Mouse (Mus musculus) natural killer cell, adult 2 months (primary cell): ENCODE results near the gene Tle4.
A peak's percentile ranks its signal among the peaks of the same experiment; 100 is the strongest.

ENCODE experiments used
- DNase-seq, 2 experiments: peaks; one replicate each; pipeline ENCODE4 v3.0.0; 2022; ENCODE audit warnings: low spot score in 2 of 2

Tle4 gene

DNA sequence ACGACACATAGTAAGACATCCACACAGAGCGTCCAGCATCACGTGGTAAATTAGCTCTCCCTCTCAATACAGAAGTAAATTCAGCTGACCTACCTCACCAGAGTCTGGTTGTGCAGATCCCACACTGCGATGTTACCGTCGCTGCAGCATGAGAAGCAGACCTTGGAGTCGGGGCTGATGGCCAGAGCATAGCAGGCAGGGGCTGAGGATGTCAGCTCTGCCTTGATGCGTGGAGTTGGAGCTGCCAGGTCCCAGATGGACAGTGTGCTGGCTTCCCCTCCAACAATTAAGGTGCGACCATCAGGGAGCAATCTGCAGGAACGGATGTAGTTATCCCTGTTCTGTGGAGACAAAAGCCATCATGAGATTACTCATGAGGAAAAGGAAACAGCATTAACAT is 144.4 kb downstream of the Tle4 start:
- DNase-seq: no peak

DNA sequence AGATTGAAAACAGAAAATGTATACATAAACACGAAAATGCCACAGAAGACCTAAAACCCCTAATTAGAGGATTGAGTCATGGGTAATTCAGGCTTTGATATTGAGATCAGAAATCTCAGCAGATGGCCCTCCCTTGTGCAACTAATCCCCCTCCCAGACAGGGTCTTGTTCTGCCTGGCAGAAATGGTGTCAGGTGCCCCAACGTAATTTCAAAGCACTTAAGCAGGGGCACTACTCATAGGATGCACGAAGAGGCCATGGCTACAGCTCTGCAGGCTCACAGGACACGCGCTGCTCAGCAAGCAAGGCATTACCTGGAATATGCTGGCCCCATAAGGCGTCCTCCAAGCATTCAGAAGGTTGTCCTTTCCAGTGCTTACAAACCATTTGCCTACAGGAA is 146.5 kb downstream of the Tle4 start:
- no peak for DNase-seq

DNA sequence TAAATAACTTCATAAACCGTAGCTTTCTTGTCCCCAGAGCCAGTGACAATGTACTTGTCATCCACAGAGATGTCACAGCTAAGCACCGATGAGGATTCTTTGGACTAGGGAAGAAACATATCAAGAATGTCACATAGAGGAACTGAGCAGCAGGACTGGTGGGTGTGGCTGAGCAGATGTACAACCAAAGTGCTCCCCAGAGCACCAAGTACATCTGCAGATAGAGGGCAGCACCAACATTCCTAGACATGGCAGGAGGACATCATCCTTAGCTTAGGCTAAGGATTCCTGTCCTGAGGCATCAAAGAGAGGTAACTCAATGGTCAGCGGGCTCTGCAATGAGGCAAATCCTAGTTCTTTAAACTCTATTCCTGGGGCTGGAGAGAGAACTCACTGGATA is 148.1 kb downstream of the Tle4 start:
- DNase-seq: no peak

DNA sequence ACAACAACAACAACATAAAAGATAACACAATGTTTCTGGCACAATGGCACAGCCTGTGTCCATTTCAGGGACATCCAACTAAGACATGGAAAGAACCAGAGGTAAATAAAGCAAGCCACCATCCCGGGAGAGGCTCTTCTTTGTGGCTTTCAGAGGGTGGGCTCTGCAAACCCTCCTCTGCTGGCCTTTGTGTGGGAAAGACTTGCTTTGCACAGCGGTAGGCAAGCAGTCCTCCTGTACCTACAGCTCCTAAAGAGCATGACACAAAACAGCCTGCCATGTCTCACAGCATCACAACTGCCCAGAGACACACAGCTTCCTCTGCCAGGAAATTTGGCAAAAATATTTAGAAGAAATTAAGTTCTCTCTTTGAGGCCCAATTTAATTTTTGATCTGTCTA is 149.3 kb downstream of the Tle4 start:
- no peak for DNase-seq

DNA sequence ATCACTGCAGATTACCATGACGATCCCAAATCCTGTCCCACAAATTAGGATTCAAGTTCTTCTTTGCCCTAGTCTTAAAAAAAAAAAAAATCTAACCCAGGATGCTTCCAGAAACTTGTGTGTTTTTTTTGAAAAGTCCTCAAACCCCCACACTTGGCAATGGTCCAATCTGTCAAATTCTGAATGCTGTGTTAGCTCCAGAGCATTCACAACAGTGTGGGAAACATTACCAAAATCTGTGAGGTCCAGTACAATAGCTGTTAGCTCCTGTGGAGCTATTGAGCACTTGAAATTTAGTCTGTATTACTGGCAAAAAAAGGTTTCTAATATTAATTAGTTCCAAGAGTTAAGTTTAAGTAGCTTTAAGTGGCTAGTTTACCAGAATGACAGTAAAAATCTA is 150.4 kb downstream of the Tle4 start:
- DNase-seq: no peak

DNA sequence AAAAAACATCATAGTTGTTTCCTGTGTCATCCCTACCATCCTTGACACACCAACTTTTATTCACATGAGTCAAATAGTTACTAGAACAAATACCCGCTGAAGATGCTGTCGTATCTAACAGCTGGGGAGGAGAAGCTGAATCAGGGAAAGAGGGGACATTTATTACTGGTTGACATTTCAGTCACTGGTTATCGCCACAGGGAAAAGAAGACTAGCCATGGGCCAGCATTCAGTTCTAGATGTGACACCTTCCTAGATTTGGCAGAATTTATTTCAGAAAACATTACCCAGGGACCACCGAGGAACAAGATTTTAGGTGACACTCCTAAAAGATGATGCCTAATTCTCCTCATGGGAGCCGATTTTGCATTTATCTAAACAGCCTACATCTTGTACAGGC is 156.0 kb downstream of the Tle4 start:
- DNase-seq: no peak

DNA sequence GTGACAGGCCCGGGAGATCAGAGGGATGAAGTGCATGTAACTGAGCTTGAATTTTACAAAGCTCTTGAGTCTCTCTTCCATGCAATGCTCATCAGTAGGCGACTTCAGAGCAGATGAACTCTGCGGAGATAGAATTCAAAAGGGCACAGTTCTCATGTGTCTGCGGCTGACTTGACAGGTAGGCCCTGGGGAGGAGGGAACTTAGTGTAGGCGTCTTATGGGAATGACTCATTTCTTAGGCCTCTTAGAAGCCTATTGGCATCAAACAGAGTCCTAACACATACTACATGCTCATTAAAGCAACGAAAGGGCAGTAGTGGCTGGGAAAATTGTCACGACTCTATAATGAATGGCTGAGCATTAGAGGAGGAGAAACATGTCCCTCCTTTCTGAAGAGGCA is 160.6 kb downstream of the Tle4 start:
- no peak for DNase-seq

DNA sequence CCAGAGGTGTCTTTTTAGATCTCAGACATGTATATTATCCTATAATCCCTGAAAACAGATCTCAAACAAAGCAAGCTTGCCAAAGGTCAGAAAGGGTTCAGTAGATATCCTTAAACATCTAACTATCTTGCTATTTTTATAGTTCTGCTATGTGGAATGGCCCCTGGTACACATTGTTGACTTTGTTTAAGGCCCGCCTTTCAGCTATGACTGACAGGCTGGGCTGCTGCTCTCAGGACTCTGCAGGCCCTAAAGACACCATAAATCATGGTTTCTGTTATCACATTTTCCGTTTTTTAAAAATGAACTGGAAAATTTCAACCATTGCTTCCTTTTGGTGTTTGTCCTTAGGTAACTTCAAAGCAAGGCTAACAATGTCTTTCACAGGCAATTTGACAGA is 161.3 kb downstream of the Tle4 start:
- no peak for DNase-seq

DNA sequence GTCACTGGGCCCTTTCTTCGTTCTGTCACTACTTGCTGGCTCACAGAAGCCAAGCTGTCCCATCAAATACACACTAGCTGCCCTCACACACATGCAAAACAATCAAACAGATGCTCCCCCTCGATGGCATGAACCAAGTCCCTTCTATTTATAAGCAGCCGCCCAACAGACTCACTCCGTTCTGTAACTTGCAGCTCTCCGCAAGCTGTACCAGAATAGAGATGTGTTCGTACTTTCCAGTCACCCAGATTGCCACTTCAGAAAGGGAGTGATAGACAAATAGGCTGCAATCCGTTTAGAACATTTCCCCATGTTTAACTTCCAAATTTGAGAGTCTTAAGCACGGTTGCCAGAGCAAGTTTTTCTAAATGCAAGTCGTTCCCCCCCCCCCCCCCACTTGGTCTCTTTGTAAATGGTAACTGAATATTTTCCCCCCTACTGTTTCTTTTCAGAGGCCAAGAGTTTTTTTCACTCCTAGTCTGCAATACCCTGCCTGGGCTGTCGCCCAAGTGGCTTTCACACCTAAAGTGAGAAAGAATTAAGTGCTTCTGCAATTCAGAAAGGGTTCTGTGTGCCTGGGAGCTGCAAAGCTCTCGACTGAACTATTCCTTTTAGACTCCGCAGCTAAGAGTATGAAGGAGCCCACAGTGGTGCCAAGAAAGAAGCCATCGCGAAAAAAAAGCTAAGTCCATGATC is 162.0 kb downstream of the Tle4 start:
- peak in 1 of 2 experiments; percentile 13 for DNase-seq

DNA sequence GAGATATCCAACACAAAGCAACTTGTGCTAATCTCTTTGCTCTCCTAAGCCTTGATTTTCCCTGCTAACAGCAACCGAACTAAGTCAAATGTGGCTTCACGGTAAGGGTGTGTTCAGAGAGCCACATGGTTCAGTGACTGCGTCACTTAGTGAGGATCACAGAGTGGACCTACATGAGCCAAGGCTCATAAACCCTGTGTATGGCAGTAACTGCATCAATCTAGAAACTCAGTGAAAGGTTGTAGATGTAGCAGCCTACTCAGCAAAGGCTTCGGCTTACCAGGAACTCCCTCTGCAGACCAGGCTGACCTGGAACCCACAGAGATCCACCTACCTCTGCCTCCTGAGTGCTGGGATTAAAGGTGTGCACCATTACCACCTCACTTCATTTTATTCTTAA is 164.0 kb downstream of the Tle4 start:
- no peak for DNase-seq

DNA sequence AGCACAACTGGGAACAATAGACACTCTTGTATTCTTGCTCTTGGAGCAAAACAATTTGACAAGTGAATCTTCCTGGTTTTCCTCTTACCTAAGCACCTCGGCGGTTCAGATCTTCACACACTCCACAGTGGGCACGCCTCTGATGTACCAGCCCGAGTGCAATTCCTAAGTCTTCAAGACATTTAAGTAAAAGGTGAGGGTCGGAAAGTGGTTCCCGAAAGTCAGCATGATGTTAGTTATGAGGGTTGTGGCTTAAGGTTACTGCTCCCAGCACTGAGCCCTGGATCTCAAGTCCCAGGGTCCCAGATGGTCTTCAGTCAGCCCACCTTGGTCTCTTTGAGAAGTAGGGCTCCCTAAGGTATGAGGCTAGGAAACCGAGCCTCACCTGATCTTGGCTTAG is 165.4 kb downstream of the Tle4 start:
- DNase-seq: no peak

DNA sequence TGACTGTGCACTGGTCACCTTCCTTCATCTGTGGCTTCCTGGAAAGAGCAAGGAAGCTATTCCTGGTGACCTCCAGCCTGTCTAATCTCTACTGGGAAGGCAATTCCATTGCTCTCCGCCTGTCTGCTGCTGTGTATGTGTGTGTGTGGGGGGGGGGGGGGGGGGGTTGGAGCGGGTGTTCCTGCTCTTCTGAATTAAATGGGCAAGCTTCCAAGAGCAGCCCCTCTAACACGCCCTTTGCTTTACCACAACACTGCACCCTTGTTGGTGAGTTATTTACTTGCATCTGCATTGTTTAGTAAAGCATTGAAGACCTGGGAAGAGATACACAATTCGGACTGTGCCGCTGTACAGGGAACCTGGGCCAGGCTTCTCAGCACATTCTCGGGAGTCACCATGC is 170.9 kb downstream of the Tle4 start:
- DNase-seq: no peak

DNA sequence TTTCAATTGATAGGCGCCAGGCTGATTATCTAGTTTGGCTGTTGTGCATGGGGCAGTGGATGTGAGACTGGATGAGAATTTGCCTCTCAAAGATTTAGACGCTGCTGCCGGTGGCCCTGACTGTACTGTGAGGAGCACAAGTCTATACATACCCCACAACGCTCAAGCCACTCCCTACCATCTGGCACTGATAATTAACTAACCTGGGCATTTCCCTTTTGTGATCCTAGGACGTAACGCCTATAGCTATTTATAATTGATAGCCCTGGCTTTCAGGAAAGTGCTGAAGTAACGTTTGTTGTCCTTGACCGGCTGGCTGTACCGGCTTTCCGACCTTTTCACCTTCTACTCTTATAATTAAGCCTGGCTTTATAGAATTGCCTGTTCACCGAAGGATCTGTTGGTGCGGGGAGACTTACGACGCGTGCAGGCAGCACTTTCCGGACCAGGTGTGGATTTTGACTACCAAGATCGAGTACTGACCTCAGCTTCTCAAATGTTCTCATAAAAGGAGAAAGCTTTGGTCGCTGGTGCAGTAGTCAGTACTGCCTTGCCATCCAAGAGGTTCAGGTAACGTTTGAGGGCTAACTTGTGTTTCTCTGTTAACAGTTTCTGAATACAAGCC is 171.5 kb downstream of the Tle4 start:
- DNase-seq: no peak

DNA sequence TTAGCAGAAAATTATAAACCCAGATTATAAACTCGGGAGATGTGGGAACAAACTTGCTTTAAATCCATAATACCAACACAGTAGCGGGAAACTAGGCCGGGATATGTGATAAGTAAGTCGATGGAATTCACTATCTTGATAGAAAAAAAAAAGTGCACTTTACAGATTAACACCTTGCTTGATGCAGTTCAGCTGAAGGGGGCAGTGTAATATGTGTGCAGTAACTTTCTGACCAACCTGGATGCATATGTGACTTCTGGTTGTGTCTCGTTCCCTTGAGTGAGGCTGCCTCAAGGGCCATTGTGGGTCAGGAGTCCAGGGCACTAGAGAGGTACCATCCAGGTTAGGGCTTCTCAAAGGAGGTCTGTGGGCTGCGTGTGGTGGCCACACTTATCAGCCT is 172.7 kb downstream of the Tle4 start:
- no peak for DNase-seq

DNA sequence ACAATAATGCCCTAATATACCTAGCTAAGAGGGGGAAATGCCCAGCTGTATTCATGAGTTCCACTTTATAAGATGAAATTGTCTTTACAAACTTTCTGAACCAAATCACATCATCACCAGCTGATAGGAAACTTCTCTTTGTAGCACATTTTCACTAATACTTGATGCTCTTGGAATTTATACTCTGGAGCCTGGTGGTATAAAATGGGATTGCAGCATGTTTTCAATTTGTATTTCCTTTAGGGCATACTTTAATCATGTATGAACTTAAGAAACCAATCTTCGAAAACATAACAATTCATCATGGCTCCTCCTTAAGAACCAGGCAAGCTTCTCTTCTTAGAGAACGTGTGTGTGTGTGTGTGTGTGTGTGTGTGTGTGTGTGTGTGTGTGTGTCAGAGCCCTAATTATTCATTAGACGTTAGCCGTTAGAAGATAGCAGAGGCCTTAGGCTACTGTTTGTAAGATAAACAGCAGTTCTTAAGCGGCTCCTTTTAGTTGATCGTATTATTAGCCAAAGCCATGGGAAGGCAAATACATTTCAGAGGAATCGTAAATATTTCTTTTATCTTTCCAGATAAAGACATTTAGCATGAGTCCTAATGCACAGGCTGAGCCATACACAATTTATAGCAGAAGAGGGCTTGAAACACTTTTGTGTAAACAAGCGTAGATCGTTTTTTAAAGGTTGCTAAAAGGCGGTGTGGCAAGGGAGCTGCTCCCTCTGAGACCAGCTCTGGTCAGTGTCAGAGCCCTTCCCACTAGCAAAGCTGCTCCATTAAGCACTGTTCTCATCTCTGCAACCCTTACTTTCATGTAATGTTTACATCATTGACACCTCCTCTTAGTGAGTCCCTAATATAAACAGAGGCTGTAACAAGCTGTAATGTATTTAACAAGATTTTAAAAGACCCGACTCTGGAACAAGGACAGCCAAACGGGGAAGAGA is 173.6 kb downstream of the Tle4 start:
- no peak for DNase-seq

DNA sequence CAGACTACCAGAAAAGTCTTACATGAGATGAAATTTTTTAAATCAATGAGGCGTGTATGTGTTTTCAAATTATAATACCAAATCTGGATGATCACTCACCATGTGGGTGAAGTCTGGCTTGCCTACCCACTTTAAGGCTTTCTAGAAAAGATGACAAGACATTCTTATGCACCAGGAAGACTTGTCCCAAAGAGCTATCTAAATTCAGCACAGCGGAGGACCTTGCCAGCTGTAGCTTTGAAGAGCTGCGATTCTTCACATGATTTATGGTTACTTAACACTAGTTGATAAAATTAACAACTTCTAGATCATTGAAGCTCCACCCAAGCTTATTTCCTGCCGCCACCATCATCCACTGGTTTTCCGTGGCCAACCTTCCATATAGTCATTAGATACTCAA is 176.2 kb downstream of the Tle4 start:
- DNase-seq: no peak

DNA sequence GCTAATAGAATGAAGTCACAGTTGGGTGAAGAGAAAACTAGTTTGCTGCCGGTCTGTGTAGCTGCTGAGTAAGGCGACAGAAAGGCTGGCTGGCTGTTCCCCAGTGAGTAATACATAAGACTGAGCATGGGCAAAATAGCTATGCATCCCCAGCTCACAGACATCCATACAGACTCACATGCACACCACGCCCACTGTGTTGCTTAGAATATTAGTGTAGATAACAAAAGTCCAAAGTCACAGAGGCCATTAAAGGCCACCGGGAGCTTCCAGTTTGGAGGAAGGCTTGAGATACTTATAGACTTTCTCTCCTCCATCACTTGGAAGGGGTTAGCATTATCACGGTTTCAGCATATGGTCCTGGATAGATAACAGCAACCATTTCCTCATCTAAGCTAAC is 178.0 kb downstream of the Tle4 start:
- DNase-seq: no peak

DNA sequence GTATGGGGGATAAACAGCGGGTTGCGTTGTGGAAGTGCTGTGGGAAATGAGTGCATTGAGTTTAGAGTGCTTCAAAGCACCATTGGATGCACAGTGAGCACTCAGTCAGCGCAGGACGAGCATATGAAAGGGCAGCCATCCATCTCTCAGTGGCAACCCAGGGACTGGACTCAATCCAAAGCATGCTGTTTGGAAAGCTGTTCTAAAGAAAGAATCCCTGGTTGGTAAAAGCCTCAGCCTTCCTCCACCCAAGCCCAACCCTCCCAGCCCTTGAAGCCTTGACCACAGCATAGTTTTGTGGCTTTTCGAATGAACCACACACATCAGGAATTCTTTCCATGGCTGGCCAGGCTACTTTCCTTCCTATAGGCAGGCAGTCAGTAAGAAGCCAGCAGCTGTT is 181.0 kb downstream of the Tle4 start:
- no peak for DNase-seq

DNA sequence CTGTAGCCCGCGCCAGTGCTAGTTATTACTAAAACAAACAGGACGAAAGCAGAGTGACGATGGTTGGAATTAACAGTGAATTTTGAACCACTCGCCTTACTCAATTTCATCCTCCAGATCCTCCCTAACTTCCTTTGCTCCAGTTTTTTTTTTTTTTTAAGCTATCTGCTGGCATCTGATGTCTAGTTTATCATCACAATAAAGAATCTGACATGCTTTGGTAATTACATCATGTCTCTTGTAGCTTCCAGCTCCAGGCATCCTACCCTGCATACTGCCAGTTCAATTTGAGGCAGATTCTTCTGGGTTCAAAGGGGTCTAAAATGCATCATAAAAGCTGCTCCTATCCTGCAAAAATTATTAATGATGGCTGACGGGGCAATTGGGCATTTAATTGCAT is 181.9 kb downstream of the Tle4 start:
- no peak for DNase-seq

DNA sequence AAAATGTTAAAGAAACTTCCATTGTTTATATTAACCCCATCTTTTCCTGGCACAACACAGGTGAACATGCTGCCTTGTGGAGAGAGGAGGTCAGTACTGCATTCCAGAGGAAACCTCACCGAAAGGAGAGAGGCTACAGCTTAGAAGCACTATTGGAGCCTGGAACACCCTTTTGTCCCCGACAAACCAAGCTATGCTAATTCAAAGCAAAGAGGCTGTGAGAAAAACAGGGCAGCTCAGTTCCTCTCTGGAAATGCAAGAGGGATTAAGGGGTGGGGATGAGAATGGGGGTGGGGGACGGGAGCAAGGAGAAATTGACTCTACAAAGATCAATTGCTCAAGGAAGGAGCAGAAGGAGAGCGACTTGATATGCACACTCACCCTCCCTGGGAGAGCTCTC is 182.9 kb downstream of the Tle4 start:
- DNase-seq: no peak

DNA sequence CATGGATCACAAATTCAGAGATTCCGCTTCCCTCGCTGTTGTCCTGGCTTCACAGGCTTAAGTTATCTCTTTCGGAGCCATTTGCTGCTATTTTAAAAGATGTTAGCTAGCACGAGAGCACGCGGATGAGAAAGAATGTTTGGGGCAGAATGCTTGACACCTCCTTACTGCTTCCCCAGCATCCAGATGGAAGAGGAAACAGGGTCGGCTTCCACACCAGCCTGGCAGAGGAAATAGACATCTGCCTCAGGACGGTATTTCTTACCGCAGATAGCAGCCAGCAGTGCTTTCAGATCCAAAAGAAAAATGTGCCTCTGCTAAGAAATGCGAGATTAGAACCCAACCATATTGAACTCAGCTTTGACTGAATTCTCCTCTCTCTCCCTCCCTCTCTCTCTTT is 191.2 kb downstream of the Tle4 start:
- no peak for DNase-seq
